In the genomic region with DNA sequence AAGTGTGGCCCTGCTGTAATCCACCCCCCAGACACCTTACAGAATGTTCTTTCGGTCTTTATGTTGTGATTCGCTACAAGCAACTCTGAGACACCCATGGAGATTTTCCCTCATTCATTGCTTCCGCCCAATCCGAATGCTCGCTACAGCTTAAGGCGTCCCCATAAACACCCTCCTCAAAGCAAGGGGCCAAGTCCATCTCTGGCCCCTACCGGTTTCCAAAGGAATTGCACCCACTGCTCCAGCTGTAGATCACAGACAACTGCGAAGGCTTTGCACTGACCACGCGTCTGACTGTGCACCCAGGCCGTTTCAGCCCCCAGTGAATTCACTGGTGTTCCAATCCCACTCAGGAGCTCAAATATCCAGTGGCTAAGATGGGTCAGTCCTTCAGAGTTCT, we compare ENCODE assay signal across 11 mouse cellular contexts.
A peak's percentile ranks its signal among the peaks of the same experiment; 100 is the strongest.
DNase-seq lines count a peak whose midpoint lies in the region; TF ChIP-seq lines count a peak whose summit lies in the region.
"Had no signal": no experiment of that assay in that cellular context is flagged by ENCODE, and none has a peak within 500 bp of the region (broad histone marks: within the 10 kb centered on the region; RNA-seq: fewer than 3 reads in every experiment).

No protein-coding gene starts in this region.

- no peak for TF ChIP-seq POLR2A in bone marrow, adult 2 months (IDR thresholded peaks at IDR 0.05; ENCODE audit: borderline replicate concordance, control insufficient read depth, low read depth, low read length)

- peak; percentile 14 for TF ChIP-seq CTCF in left cerebral cortex, adult 2 months (IDR thresholded peaks at IDR 0.05)
- TF ChIP-seq CTCF in bone marrow, adult 2 months (IDR thresholded peaks at IDR 0.05; ENCODE audit: control insufficient read depth, insufficient read depth, low read length), result peak; percentile 9; the same call in 1 of the 2 replicates

- intact Hi-C loops in left cerebral cortex, adult 2 months (cut with DNase I), result no loop called here
- intact Hi-C loops in left cerebral cortex, postnatal 4 days (cut with DNase I), result no loop called here

- DNase-seq in left cerebral cortex, adult 2 months (ENCODE audit: extremely low spot score in 1 of 2, low spot score in 2 of 2), result no peak
- DNase-seq in left cerebral cortex, postnatal 4 days, result no peak
- peak; percentile 13 for DNase-seq in A20 (ENCODE audit: low read depth, low spot score)
- peak; percentile 23 for DNase-seq in CD4-positive helper T cell, adult 2 months (ENCODE audit: low read depth, low spot score)
- DNase-seq in cerebellum, postnatal 25 days, result no peak
- no peak for DNase-seq in spleen, postnatal 14 days (ENCODE audit: low spot score in 2 of 2)
- DNase-seq: adrenal gland, postnatal 10 days; midbrain, embryonic 14.5 days had no signal

- WGBS in bone marrow, adult 2 months, result 85% methylated on average over 11 of the region's 11 CpGs

- H3K27ac ChIP-seq in left cerebral cortex, adult 2 months, result no peak overlapping the region
- H3K27ac ChIP-seq in bone marrow, adult 2 months (ENCODE audit: control insufficient read depth, insufficient read depth, low read depth, low read length, poor library complexity), result no peak overlapping the region
- H3K27ac ChIP-seq: kidney, postnatal 0 days; limb, embryonic 10.5 days had no signal

- H3K4me1 ChIP-seq in bone marrow, adult 2 months (ENCODE audit: control insufficient read depth, insufficient read depth, low read length), result no peaks in the 10 kb centered on the region
- H3K4me1 ChIP-seq: limb, embryonic 10.5 days had no signal

- no peak overlapping the region for H3K4me3 ChIP-seq in left cerebral cortex, adult 2 months
- H3K4me3 ChIP-seq in bone marrow, adult 2 months (replicated peaks; ENCODE audit: control insufficient read depth, low read depth, low read length), result no peak overlapping the region
- H3K4me3 ChIP-seq: limb, embryonic 10.5 days had no signal

Comparison
In these comparisons a context has a peak if more than half of its experiments do, and no peak if none do; other contexts are left out.
1. DNase-seq: peak in A20 (single experiment) and CD4-positive helper T cell, adult 2 months (single experiment); none in left cerebral cortex, adult 2 months (0 of 2), left cerebral cortex, postnatal 4 days (single experiment), cerebellum, postnatal 25 days (0 of 2) and spleen, postnatal 14 days (0 of 2).